Mouse (Mus musculus) brown adipose tissue, adult 24 weeks (tissue): Measurements from ENCODE around the gene Gm27021. TPM values are rescaled to one million over a fixed set of nuclear protein-coding genes. Genes with fewer than 3 reads are reported as not detected.

ENCODE experiments used
- H3K27ac ChIP-seq: fragments of 200-500 bp; replicated peaks from 2 replicates; pipeline ENCODE4 v1.5.1; 2012; ENCODE audit warnings: low read depth, mild to moderate bottlenecking, low read length
- H3K4me1 ChIP-seq: fragments of 200-500 bp; 2 replicates; pipeline ENCODE4 v1.6.1; 2012; ENCODE audit warnings: low read length, mixed read lengths; ENCODE audit not compliant: control insufficient read depth, insufficient read depth, insufficient read length
- H3K4me3 ChIP-seq: fragments of 200-500 bp; 2 replicates; pipeline ENCODE4 v1.5.1; 2012; ENCODE audit warnings: low read depth, mild to moderate bottlenecking, low read length, moderate library complexity; ENCODE audit not compliant: insufficient read depth
- polyA plus RNA-seq: library from polyadenylated mRNA; stranded (reverse); fragments of >200 nt; gene quantifications from 2 replicates; pipeline ENCODE4 v1.2.4, GENCODE M21; 2012; ENCODE audit not compliant: missing spikeins, insufficient read depth, insufficient read length

Gene Gm27021
- not detected in 2 replicates for polyA plus RNA-seq

GRCm38 (mm10) chr8:120667561-120668373, at the start of gene Gm27021, which contains the start of gene Cox4i1:
Gene Gm27021 (minus strand): TSS chr8:120668079.
Gene Cox4i1 (plus strand): TSS chr8:120668222.
- H3K27ac ChIP-seq = peak within 1 kb of the TSS; percentile 94
- peaks cover 25% of the 10 kb centered on the region for H3K4me1 ChIP-seq
- peak within 1 kb of the TSS; percentile 86 for H3K4me3 ChIP-seq

- Histone ChIP-seq H3K27ac (no peak overlapping the region), H3K4me1 (no peaks in the 10 kb centered on the region), H3K4me3 (no peak overlapping the region)
Measured at GRCm38 (mm10) chr8:120715996-120716680, 48.3 kb upstream of the Gm27021 start.

- Histone ChIP-seq H3K27ac (0 out of 2 replicates have a peak overlapping the region, but pooled peaks have one; percentile 29), H3K4me3 (no peak overlapping the region), H3K4me1 (no peaks in the 10 kb centered on the region)
Measured at GRCm38 (mm10) chr8:120715200-120715599, 47.3 kb upstream of the Gm27021 start.

GRCm38 (mm10) chr8:120709176-120709575, 41.3 kb upstream of the Gm27021 start:
- Histone ChIP-seq H3K27ac (no peak overlapping the region), H3K4me1 (no peaks in the 10 kb centered on the region), H3K4me3 (no peak overlapping the region)

GRCm38 (mm10) chr8:120706193-120706592, 38.3 kb upstream of the Gm27021 start:
- no peak overlapping the region for H3K27ac ChIP-seq
- no peaks in the 10 kb centered on the region for H3K4me1 ChIP-seq
- H3K4me3 ChIP-seq = no peak overlapping the region

GRCm38 (mm10) chr8:120705163-120705562, 37.3 kb upstream of the Gm27021 start:
- no peak overlapping the region for H3K4me3 ChIP-seq
- H3K4me1 ChIP-seq = peaks cover under 1% of the 10 kb centered on the region; the same call in 1 of the 2 replicates
- no peak overlapping the region for H3K27ac ChIP-seq

- Histone ChIP-seq H3K4me1 (peaks cover 7% of the 10 kb centered on the region), H3K27ac (no peak overlapping the region), H3K4me3 (no peak overlapping the region)
Measured at GRCm38 (mm10) chr8:120704203-120704602, 36.3 kb upstream of the Gm27021 start.

- H3K4me1 ChIP-seq = peaks cover 13% of the 10 kb centered on the region
- H3K4me3 ChIP-seq = no peak overlapping the region
- H3K27ac ChIP-seq = no peak overlapping the region
Measured at GRCm38 (mm10) chr8:120701758-120702465, 34.0 kb upstream of the Gm27021 start.

- Histone ChIP-seq H3K4me1 (peaks cover 16% of the 10 kb centered on the region), H3K27ac (peak overlapping the region; percentile 46; the same call in 1 of the 2 replicates), H3K4me3 (no peak overlapping the region)
Measured at GRCm38 (mm10) chr8:120700053-120700452, 32.2 kb upstream of the Gm27021 start.

- Histone ChIP-seq H3K27ac (peak overlapping the region; percentile 46; the same call in 1 of the 2 replicates), H3K4me1 (peaks cover 16% of the 10 kb centered on the region), H3K4me3 (no peak overlapping the region)
Measured at GRCm38 (mm10) chr8:120699565-120699964, 31.7 kb upstream of the Gm27021 start.

- Histone ChIP-seq H3K4me3 (no peak overlapping the region), H3K27ac (0 out of 2 replicates have a peak overlapping the region, but pooled peaks have one; percentile 20), H3K4me1 (peaks cover 16% of the 10 kb centered on the region)
Measured at GRCm38 (mm10) chr8:120699079-120699478, 31.2 kb upstream of the Gm27021 start.

- Histone ChIP-seq H3K4me1 (peaks cover 19% of the 10 kb centered on the region), H3K27ac (no peak overlapping the region; the same call in 1 of the 2 replicates), H3K4me3 (no peak overlapping the region)
Measured at GRCm38 (mm10) chr8:120698426-120698825, 30.5 kb upstream of the Gm27021 start.

- Histone ChIP-seq H3K4me1 (peaks cover 19% of the 10 kb centered on the region), H3K27ac (no peak overlapping the region), H3K4me3 (no peak overlapping the region)
Measured at GRCm38 (mm10) chr8:120697979-120698272, 30.0 kb upstream of the Gm27021 start.

GRCm38 (mm10) chr8:120697154-120697978, 29.5 kb upstream of the Gm27021 start:
- Histone ChIP-seq H3K27ac (no peak overlapping the region), H3K4me3 (no peak overlapping the region), H3K4me1 (peaks cover 19% of the 10 kb centered on the region)
